ENCODE assay signal across 30 mouse cellular contexts in genomic region chr11:55116004-55116403, GRCm38 (mm10). TPM values are rescaled to one million over a fixed set of nuclear protein-coding genes. Genes with fewer than 3 reads are reported as not detected.
DNase-seq lines count a peak whose midpoint lies in the region; ATAC-seq lines count a peak whose summit lies in the region.
"Had no signal": no experiment of that assay in that cellular context is flagged by ENCODE, and none has a peak within 500 bp of the region (broad histone marks: within the 10 kb centered on the region; RNA-seq: fewer than 3 reads in every experiment).

No protein-coding gene starts in this region.

- 0 out of 2 replicates have a peak, but pooled peaks have one; percentile 41 for ATAC-seq in monocyte, adult 5-6 weeks (replicated peaks; ENCODE audit: insufficient number of reproducible peaks, low FRiP score, low TSS enrichment, poor library complexity, severe bottlenecking)
- ATAC-seq: forebrain, embryonic 15.5 days; hindbrain, postnatal 0 days; intestine, embryonic 15.5 days; midbrain, embryonic 13.5 days; Patski had no signal

- intact Hi-C loops in left cerebral cortex, postnatal 36 days (cut with DNase I) = no loop called here

- DNase-seq in adrenal gland, postnatal 10 days = peak; percentile 42
- DNase-seq in adrenal gland, adult 8-10 months = no peak
- peak; percentile 42 to 50 for DNase-seq in B cell, adult 2 months
- DNase-seq in adrenal gland, postnatal 36 days = peak; percentile 35 to 55
- no peak for DNase-seq in layer of hippocampus, adult 18-20 months (ENCODE audit: low spot score in 2 of 2)
- DNase-seq in left cerebral cortex, postnatal 36 days (ENCODE audit: low spot score in 2 of 2) = no peak
- no peak for DNase-seq in urinary bladder, postnatal 14 days (ENCODE audit: low spot score)
- DNase-seq: cerebellum, adult 11-12 months; cerebellum, adult 9-11 months; embryo, embryonic 11 days; gastrocnemius, postnatal 36 days; heart, postnatal 14 days; kidney, adult 2 months; kidney, postnatal 4 days; layer of hippocampus, postnatal 36 days; lung, postnatal 36 days; retina, postnatal 1 day; right cerebral cortex, postnatal 14 days; thymus, adult 18-20 months; thymus, postnatal 25 days had no signal

RNA-seq across cellular contexts. Expression of gene Gm2a, which starts 18.1 kb away (rescaled TPM):
- total RNA-seq in adrenal gland, postnatal 10 days (2021) = 10 to 100 TPM; 75.3 to 78.6 TPM
- 100 to 1,000 TPM; 254 to 285 (median 274) TPM for total RNA-seq in adrenal gland, adult 8-10 months (2022)
- total RNA-seq in adrenal gland, postnatal 36 days (2021) = 100 to 1,000 TPM; 220 to 225 TPM
- 182 to 271 TPM (median 223 TPM) in 3 replicates for total RNA-seq in monocyte, adult 5-6 weeks (2017)
- total RNA-seq in layer of hippocampus, adult 18-20 months (2021) = 10 to 100 TPM; 30.7 to 32.3 TPM
- total RNA-seq in left cerebral cortex, postnatal 36 days (2021) = 10 to 100 TPM; 34.3 to 41.6 TPM

RNA-seq across cellular contexts. Expression of gene Slc36a3, which starts 35.5 kb away (rescaled TPM):
- total RNA-seq in adrenal gland, postnatal 10 days (2021) = not detected
- not detected for total RNA-seq in adrenal gland, adult 8-10 months (2022)
- total RNA-seq in adrenal gland, postnatal 36 days (2021) = not detected
- not detected in 3 replicates for total RNA-seq in monocyte, adult 5-6 weeks (2017)
- total RNA-seq in layer of hippocampus, adult 18-20 months (2021) = not detected
- not detected for total RNA-seq in left cerebral cortex, postnatal 36 days (2021)
- total RNA-seq: gastrocnemius, adult 18-20 months; gastrocnemius, postnatal 36 days; heart, postnatal 14 days; hindbrain, postnatal 0 days; layer of hippocampus, postnatal 36 days; liver, adult 2 months; megakaryocyte-erythroid progenitor cell, adult 5-6 weeks had no signal

RNA-seq across cellular contexts. Expression of gene Ccdc69, which starts 38.1 kb away (rescaled TPM):
- total RNA-seq in adrenal gland, postnatal 10 days (2021) = 1 to 10 TPM; 7.3 to 7.8 TPM
- total RNA-seq in adrenal gland, adult 8-10 months (2022) = 1 to 10 TPM; 3.9 to 7.5 (median 4.5) TPM
- 1 to 10 TPM; 7.3 to 10.0 TPM for total RNA-seq in adrenal gland, postnatal 36 days (2021)
- 41.1 to 55.7 TPM (median 42.3 TPM) in 3 replicates for total RNA-seq in monocyte, adult 5-6 weeks (2017)
- total RNA-seq in layer of hippocampus, adult 18-20 months (2021) = under 1 TPM in 1 of 2 experiments, not detected in 1; 0.54 TPM
- total RNA-seq in left cerebral cortex, postnatal 36 days (2021) = under 1 TPM in 1 of 2 experiments, not detected in 1; 0.25 TPM
- total RNA-seq: G1E; hindbrain, postnatal 0 days had no signal

Comparison
In these comparisons a context has a peak if more than half of its experiments do, and no peak if none do; other contexts are left out.
1. DNase-seq: peak in adrenal gland, postnatal 10 days (single experiment), B cell, adult 2 months (2 of 2) and adrenal gland, postnatal 36 days (2 of 2); none in adrenal gland, adult 8-10 months (single experiment), layer of hippocampus, adult 18-20 months (0 of 2), left cerebral cortex, postnatal 36 days (0 of 2) and urinary bladder, postnatal 14 days (single experiment).